Mouse (Mus musculus) embryonic facial prominence, embryonic 13.5 days (tissue): ENCODE results near the gene Ephb2. TPM values are rescaled to one million over a fixed set of nuclear protein-coding genes. Genes with fewer than 3 reads are reported as not detected.

Experiments
- microRNA-seq: library from miRNA; unstranded; fragments of <30 nt; microRNA quantifications from one replicate; pipeline ENCODE4, GENCODE M21; 2016
- polyA plus RNA-seq: library from polyadenylated mRNA; unstranded; fragments of >200 nt; fragmentation: Nextera tagmentation; extraction: Ambion mirVana; gene quantifications from 2 replicates; pipeline ENCODE4 v1.2.1, GENCODE M21; 2015

Ephb2 gene
- polyA plus RNA-seq, 1 experiment from 2014 or later, result 7.9 TPM

Small RNAs within 50 kb of the gene (microRNA-seq; reads per million reads assigned to microRNA genes)
- not detected for gene Gm22180

Other genes with a start within 250 kb of the Ephb2 start
- gene Kdm1a, start 233.3 kb downstream of the Ephb2 start, polyA plus RNA-seq, result 48.4 and 49.2 TPM in 2 replicates
- gene Tex46, start 225.6 kb downstream of the Ephb2 start, polyA plus RNA-seq, result not detected in 2 replicates
- not detected in 2 replicates for gene Lactbl1, start 213.4 kb downstream of the Ephb2 start, polyA plus RNA-seq
- 38.0 and 40.2 TPM in 2 replicates for gene C1qb, start 50.2 kb upstream of the Ephb2 start, polyA plus RNA-seq
- 15.8 and 17.9 TPM in 2 replicates for gene C1qc, start 57.1 kb upstream of the Ephb2 start, polyA plus RNA-seq
- gene C1qa, start 62.8 kb upstream of the Ephb2 start, polyA plus RNA-seq, result 18.3 and 19.8 TPM in 2 replicates
- gene Epha8, start 120.8 kb upstream of the Ephb2 start, polyA plus RNA-seq, result 0.88 and 1.4 TPM in 2 replicates
- 4.5 and 4.9 TPM in 2 replicates for gene Zbtb40, start 212.8 kb upstream of the Ephb2 start, polyA plus RNA-seq